Mouse (Mus musculus): ENCODE data around the gene Tpcn2.

DNA sequence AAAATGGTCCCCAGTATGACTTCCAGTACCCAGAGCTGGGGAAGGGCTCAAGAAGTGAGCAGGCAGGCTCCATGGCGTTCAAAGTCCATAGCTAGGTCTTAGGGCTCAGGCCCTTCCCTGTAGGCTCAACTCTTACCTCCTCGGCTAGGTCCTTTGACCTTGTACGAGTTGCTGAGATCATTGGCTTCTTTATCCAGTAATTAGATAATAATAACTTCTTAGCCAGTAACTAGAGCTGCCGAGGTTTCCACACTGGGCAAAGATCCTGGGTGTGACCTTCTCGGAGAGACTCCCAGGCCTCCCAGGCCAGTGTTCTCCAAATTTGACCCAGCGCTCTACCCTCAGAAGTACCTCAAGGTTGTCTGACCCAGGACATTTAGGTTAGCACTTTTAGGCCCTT, 57.2 kb downstream of the Tpcn2 start:
- no peak for TF ChIP-seq CHD2 (IDR thresholded peaks at IDR 0.05; ENCODE audit: low read length)
- TF ChIP-seq SIN3A (IDR thresholded peaks at IDR 0.05; ENCODE audit: low read length): no peak
- TF ChIP-seq NRF1 (IDR thresholded peaks at IDR 0.05; ENCODE audit: low read depth, low read length): no peak
- no peak for TF ChIP-seq CTCF (conservative IDR thresholded peaks at IDR 0.05 in 1 of 2, IDR thresholded peaks at IDR 0.05 in 1 of 2; ENCODE audit: low read depth in 2 of 2, low read length in 2 of 2)
- no peak for TF ChIP-seq MYC (IDR thresholded peaks at IDR 0.05; ENCODE audit: low read depth, low read length)
- TF ChIP-seq EP300 (IDR thresholded peaks at IDR 0.05; ENCODE audit: low read length): no peak
- TF ChIP-seq MXI1 (IDR thresholded peaks at IDR 0.05; ENCODE audit: low read depth, low read length): no peak
- no peak for TF ChIP-seq RCOR1 (conservative IDR thresholded peaks at IDR 0.05; ENCODE audit: low read depth, low read length)
- TF ChIP-seq POLR2A (IDR thresholded peaks at IDR 0.05; ENCODE audit: low read depth, low read length): no peak
- no peak for TF ChIP-seq CHD1 (IDR thresholded peaks at IDR 0.05; ENCODE audit: low read depth, low read length)
- TF ChIP-seq MAFK (IDR thresholded peaks at IDR 0.05; ENCODE audit: insufficient replicate concordance, low read length): no peak
- no peak for TF ChIP-seq HCFC1 (IDR thresholded peaks at IDR 0.05; ENCODE audit: low read depth, low read length)

Data from CH12.LX (cell line).